ENCODE assay signal across 1 mouse cellular context in genomic region chr10:24158470-24159254, GRCm38 (mm10).
TF ChIP-seq lines count a peak whose summit lies in the region.

No protein-coding gene starts in this region.

TF ChIP-seq in CH12.LX, 34 proteins besides CTCF, POLR2A, EP300 and RAD21 (continued from another document):
- TF ChIP-seq ZKSCAN1 (IDR thresholded peaks at IDR 0.05; ENCODE audit: borderline replicate concordance, low read depth, low read length) (no peak), KAT2A (IDR thresholded peaks at IDR 0.05; ENCODE audit: insufficient replicate concordance, low read length) (no peak), RCOR1 (conservative IDR thresholded peaks at IDR 0.05; ENCODE audit: low read depth, low read length) (no peak), HCFC1 (IDR thresholded peaks at IDR 0.05; ENCODE audit: low read depth, low read length) (no peak), POLR2AphosphoS2 (IDR thresholded peaks at IDR 0.05; ENCODE audit: low read depth, low read length) (no peak), MEF2A (IDR thresholded peaks at IDR 0.05; ENCODE audit: borderline replicate concordance, low read depth, low read length) (peak; percentile 95), JUN (IDR thresholded peaks at IDR 0.05; ENCODE audit: insufficient read depth, low read depth, low read length) (peak; percentile 35; the same call in 1 of the 2 replicates), E2F4 (IDR thresholded peaks at IDR 0.05; ENCODE audit: insufficient replicate concordance, low read depth, low read length) (no peak), TCF12 (IDR thresholded peaks at IDR 0.05; ENCODE audit: low read depth, low read length) (peak; percentile 62; the same call in 1 of the 2 replicates), CHD1 (IDR thresholded peaks at IDR 0.05; ENCODE audit: low read depth, low read length) (no peak), TBP (conservative IDR thresholded peaks at IDR 0.05; ENCODE audit: low read depth, low read length) (no peak), ETS1 (conservative IDR thresholded peaks at IDR 0.05; ENCODE audit: low read depth, low read length) (peak; percentile 41; the same call in 1 of the 2 replicates), MYC (IDR thresholded peaks at IDR 0.05; ENCODE audit: low read depth, low read length) (no peak), NRF1 (IDR thresholded peaks at IDR 0.05; ENCODE audit: low read depth, low read length) (0 out of 2 replicates have a peak, but pooled peaks have one; percentile 16)
